Comparison of ENCODE assay signal across 9 mouse cellular contexts in genomic region chr17:27257345-27257744, GRCm38 (mm10). TPM values are rescaled to one million over a fixed set of nuclear protein-coding genes. Genes with fewer than 3 reads are reported as not detected.
DNase-seq lines count a peak whose midpoint lies in the region; TF ChIP-seq lines count a peak whose summit lies in the region.
"Had no signal": no experiment of that assay in that cellular context is flagged by ENCODE, and none has a peak within 500 bp of the region (broad histone marks: within the 10 kb centered on the region; RNA-seq: fewer than 3 reads in every experiment).

No protein-coding gene starts in this region.

- H3K4me3 ChIP-seq in kidney, adult 2 months (ENCODE audit: insufficient read depth, low read depth, low read length) = no peak overlapping the region
- peak overlapping the region; percentile 35 for H3K4me3 ChIP-seq in E14TG2a.4 (replicated peaks; ENCODE audit: low read length)

- peak; percentile 85 to 88 for DNase-seq in cerebellum, postnatal 10 days
- no peak for DNase-seq in cerebellum, adult 9-11 months
- DNase-seq in kidney, adult 2 months = peak; percentile 56
- DNase-seq in kidney, adult 11 months = no peak
- DNase-seq in gastrocnemius, postnatal 14 days = peak; percentile 54
- no peak for DNase-seq in spleen, adult 12 weeks (ENCODE audit: low spot score)
- no peak for DNase-seq in yolk sac, embryonic 10.5 days (ENCODE audit: low spot score)
- DNase-seq: thymus, postnatal 36 days had no signal

- intact Hi-C loops in gastrocnemius, postnatal 14 days (cut with DNase I; ENCODE audit: low total_unique reads) = loop anchor here (5.0 kb wide), 1 partner anchor 265 kb away; the partner anchor contains the start of gene Grm4

- no peaks in the 10 kb centered on the region for H3K36me3 ChIP-seq in kidney, adult 2 months (ENCODE audit: control insufficient read depth, insufficient read depth, low read length)
- peaks cover 3% of the 10 kb centered on the region; the same call in 1 of the 2 replicates for H3K36me3 ChIP-seq in E14TG2a.4 (ENCODE audit: insufficient read depth, low read length)

- H3K27me3 ChIP-seq in kidney, adult 2 months (replicated peaks; ENCODE audit: control insufficient read depth, insufficient read depth, low read length) = no peaks in the 10 kb centered on the region
- H3K27me3 ChIP-seq in E14TG2a.4 (ENCODE audit: insufficient read depth, low read length) = peaks cover 15% of the 10 kb centered on the region; the same call in 1 of the 2 replicates

- H3K9me3 ChIP-seq in E14TG2a.4 (ENCODE audit: low read length) = peaks cover 99% of the 10 kb centered on the region

- no peak for TF ChIP-seq POLR2A in kidney, adult 2 months (IDR thresholded peaks at IDR 0.05; ENCODE audit: low read depth, low read length)

- no peak; the same call in 1 of the 2 replicates for TF ChIP-seq CTCF in kidney, adult 2 months (conservative IDR thresholded peaks at IDR 0.05; ENCODE audit: insufficient read depth, insufficient read length, low read depth, low read length)
- no peak for TF ChIP-seq CTCF in E14TG2a.4 (conservative IDR thresholded peaks at IDR 0.05; ENCODE audit: low read length)

- no peak overlapping the region for H3K27ac ChIP-seq in kidney, adult 2 months (ENCODE audit: insufficient read depth, low read depth, low read length)

- H3K4me1 ChIP-seq in kidney, adult 2 months (ENCODE audit: control insufficient read depth, insufficient read depth, low read length) = no peaks in the 10 kb centered on the region
- H3K4me1 ChIP-seq in E14TG2a.4 (replicated peaks; ENCODE audit: low read depth, low read length) = no peaks in the 10 kb centered on the region

- 43% methylated on average over 7 of the region's 7 CpGs for WGBS in kidney, adult 2 months

RNA-seq across cellular contexts. Expression of gene Lemd2, which starts 53.1 kb away (rescaled TPM):
- polyA plus RNA-seq in kidney, adult 2 months (2012; rRNA removed) = 48.4 and 64.4 TPM in 2 replicates
- total RNA-seq in gastrocnemius, postnatal 14 days (2021) = 10 to 100 TPM; 17.8 to 18.0 TPM

Comparison
In these comparisons a context has a peak if more than half of its experiments do, and no peak if none do; other contexts are left out.
1. DNase-seq: peak in cerebellum, postnatal 10 days (2 of 2), kidney, adult 2 months (single experiment) and gastrocnemius, postnatal 14 days (single experiment); none in cerebellum, adult 9-11 months (single experiment), kidney, adult 11 months (single experiment), spleen, adult 12 weeks (single experiment) and yolk sac, embryonic 10.5 days (single experiment).